Mouse (Mus musculus): ENCODE results near the gene Jak2.

Gene Jak2

DNA sequence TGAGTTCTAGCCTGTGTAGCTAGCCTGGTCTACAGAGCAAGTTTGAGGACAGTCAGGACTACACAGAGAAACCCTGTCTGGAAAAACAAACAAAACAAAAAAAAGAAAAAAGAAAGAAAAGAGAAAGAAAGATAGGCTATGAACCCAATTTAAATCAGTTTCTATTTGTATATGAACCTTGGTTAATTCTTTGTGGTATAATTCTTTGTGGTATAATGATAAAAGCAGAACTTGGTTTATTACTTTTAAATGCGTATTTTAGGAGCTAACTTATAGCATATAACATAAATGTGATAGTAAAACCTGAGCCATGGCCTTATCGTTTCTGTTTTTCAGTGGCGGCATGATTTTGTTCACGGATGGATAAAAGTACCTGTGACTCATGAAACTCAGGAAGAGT is 24.8 kb downstream of the Jak2 start:
- CTCF ChIA-PET: no interaction called here
- POLR2A ChIA-PET: interaction anchor here in 1 of 4 experiments (1.0 kb wide), 1 partner anchor 15 kb away, joined by 4 read pairs; no protein-coding TSS in a partner anchor

DNA sequence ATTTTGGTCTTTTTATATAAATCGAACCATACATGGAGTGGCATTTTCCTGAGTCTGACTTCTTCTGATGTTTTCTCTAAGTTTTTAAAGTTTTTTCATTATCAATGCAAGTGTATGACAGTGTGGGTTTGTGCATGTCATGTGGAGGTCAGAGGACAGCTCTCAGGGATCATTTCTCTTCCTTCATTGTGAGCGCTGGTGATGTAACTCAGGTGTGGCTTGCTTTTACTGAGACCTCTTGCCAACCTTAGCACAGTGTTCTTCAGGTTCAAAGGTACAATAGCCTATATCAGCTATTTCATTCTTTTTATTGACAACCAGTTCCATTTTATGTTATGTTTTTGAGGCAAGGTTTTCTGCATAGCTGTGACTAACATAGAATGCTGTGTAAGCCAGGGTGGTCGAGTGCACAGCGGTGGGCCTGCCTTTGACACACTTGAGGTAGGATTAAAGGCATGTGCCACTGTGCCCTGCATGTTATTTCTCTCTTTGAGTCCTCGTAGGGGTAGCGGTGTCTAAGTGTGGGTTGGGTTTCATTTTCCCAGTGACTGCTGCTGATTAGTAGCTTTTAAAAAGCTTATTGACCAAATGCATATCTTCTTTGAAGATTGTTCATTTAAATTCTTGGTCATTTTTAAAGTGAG is 27.4 kb downstream of the Jak2 start:
- POLR2A ChIA-PET: interaction anchor here in 1 of 4 experiments (0.6 kb wide), 1 partner anchor 286 kb away, joined by 3 read pairs; no protein-coding TSS in a partner anchor
- CTCF ChIA-PET: interaction anchor here in 1 of 4 experiments (0.6 kb wide), 1 partner anchor 316 kb away, joined by 4 read pairs; no protein-coding TSS in a partner anchor

DNA sequence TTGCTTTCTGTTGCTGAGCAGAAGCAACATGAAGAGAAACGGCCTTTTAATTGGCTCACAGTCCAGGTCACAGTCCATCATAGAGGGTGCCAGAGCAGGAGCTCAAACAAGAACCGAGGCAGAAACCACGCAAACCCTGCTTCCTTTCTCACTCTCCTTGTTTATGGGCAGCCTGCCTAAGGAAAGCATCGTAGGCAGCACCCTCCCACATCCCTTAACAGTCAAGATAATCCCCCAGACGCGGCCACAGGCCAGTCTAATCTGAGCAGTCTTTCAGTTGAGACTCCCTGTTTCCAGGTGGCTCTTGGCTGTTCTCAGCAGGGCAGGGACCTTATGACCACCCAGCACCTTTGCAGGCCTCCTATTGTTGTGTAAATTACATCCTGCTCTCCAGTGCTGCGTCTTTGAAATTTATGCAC is 33.8 kb downstream of the Jak2 start:
- ChIA-PET CTCF (interaction anchor here in 2 of 4 experiments (0.6 to 1.2 kb wide), 3 partner anchors 14 to 70 kb away, joined by 3 to 5 read pairs (median 3); no protein-coding TSS in a partner anchor), POLR2A (interaction anchor here in 2 of 4 experiments (0.9 to 2.0 kb wide), 9 partner anchors 9 to 222 kb away, joined by 3 to 10 read pairs (median 4); no protein-coding TSS in a partner anchor)

DNA sequence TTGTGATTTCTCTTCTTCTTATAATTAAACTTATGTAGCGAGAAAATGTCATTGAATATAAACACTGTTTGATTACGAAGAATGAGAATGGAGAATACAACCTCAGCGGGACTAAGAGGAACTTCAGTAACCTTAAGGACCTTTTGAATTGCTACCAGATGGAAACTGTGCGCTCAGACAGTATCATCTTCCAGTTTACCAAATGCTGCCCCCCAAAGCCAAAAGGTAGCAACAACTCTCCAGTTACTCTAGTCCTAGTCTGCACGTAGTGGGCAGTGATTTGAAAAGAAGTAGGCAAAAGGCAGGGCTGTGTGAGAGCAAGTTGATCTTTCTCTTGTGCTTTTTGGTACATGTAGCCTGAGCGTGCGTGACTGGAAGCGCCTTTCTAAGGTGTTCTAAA is 36.2 kb downstream of the Jak2 start:
- POLR2A ChIA-PET: no interaction called here

DNA sequence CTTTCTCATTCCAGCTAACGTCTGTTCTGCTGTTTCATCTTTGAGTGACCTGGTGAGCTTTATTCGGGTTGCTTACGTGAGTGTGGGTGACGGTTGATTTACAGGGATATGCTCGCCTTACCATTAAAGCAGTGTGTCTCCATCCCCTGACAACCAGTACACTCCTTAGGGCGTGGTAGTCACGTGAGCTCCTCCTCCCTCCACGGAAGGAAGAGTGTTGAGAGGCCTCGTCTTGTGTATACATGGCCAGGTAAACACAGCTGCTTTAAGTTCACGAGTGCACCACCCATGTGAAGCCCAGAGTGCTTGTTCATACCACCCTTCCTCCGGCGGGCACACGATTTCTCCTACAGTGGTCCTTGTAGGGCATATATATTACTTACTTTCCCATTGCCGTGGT is 39.9 kb downstream of the Jak2 start:
- POLR2A ChIA-PET: interaction anchor here in 3 of 4 experiments (0.6 to 2.2 kb wide), 5 partner anchors 15 to 730 kb away, joined by 3 to 8 read pairs (median 4); no protein-coding TSS in a partner anchor
- CTCF ChIA-PET: interaction anchor here in 1 of 4 experiments (1.0 kb wide), 1 partner anchor 210 kb away, joined by 4 read pairs; no protein-coding TSS in a partner anchor

More for the DNA sequence above, 36.2 kb downstream of the Jak2 start:
- CTCF ChIA-PET: no interaction called here

DNA sequence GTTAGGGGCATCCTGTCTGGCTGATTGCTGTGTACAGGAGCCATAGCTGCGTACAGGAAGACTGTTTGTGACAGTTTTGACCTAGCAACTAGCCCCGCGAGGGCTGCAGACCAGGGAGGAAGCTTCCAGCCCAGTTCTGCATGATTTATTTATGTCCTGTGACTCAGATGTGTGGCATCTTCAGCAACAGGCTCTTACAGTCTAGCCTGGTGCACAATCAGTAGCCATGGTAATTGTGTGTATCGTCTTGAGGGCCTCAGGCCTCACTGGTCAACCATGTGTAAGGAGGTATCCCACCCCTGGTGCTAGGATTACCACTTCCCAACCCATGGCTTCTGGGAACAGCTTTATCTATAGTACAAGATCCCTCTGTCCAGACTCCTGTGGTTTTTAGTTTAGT is 40.9 kb downstream of the Jak2 start:
- ChIA-PET CTCF (interaction anchor here in 2 of 4 experiments (0.6 to 1.4 kb wide), 3 partner anchors 62 to 209 kb away, joined by 3 to 14 read pairs (median 4); no protein-coding TSS in a partner anchor), POLR2A (interaction anchor here in 3 of 4 experiments (0.6 to 2.2 kb wide), 7 partner anchors 47 to 731 kb away, joined by 3 to 8 read pairs (median 3); no protein-coding TSS in a partner anchor)

DNA sequence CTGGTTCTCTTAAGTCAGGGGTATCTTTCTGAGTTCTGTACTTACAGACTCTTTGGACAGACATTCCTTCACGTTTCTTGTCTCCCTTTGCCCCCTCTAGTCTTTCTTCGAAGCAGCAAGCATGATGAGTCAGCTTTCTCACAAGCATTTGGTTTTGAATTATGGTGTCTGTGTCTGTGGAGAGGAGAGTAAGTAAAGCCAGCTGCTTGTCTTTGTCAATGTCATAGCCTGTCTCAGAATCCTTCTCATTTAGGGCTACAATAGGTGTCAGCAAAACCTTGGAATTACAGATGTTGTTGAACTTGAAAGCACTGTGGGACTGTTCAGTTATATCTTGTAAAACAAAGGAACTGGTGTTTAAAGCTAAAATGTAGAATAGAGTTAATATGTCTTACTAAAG is 43.1 kb downstream of the Jak2 start:
- ChIA-PET CTCF (no interaction called here), POLR2A (interaction anchor here in 2 of 4 experiments (0.9 to 2.6 kb wide), 2 partner anchors 10 to 63 kb away, joined by 3 to 7 read pairs; no protein-coding TSS in a partner anchor)

DNA sequence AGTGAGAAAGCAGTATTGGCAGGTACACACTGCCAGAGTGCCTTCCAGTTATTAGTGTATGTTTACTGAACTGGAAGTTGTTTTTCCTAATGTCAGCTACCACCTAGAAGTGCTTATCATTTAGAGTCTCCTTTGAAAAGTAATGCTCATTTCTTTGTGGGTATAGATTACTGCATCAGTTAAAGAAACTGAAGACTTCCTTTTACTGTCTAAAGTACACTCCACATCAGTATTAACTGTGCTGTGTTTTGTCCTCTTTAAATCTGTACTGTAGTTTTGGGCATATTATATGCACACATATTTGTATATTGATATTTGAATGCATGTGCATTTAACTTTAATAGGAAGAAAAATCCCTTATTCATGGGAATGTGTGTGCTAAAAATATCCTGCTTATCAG is 44.5 kb downstream of the Jak2 start:
- POLR2A ChIA-PET: no interaction called here
- CTCF ChIA-PET: no interaction called here

DNA sequence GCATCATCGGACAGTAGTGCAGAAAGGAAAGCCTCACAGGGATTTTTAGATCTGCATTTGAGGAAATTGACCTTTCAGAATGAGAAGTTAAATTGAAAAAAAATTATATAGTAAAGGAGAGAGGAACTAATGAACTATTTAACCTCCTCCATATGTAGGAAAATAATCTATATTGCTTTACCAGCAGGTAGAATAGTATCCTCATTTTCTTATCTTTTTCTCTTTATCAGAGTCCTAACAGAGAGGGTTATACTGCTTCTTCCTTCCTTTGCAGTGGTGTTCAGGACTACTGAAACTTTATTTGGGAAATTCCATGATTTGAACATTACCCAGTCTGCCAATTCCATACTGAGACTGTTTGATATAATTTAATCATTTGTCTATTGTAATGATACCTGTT is 45.7 kb downstream of the Jak2 start:
- ChIA-PET CTCF (no interaction called here), POLR2A (interaction anchor here in 1 of 4 experiments (0.6 kb wide), 1 partner anchor 195 kb away, joined by 4 read pairs; no protein-coding TSS in a partner anchor)

DNA sequence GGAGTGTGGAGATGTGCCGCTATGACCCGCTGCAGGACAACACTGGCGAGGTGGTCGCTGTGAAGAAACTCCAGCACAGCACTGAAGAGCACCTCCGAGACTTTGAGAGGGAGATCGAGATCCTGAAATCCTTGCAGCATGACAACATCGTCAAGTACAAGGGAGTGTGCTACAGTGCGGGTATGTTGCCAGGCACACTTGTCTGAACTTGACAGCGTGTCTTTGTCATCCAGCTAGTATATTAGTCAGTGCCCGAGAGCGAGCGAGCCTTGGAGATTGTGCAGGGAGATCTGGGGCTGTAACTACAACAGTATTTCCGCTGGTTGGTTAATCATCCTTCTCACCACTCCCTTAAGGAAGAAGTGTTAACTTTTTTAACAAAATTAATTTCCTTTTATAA is 49.3 kb downstream of the Jak2 start:
- ChIA-PET CTCF (interaction anchor here in 1 of 4 experiments (0.5 kb wide), 1 partner anchor 28 kb away, joined by 4 read pairs; no protein-coding TSS in a partner anchor), POLR2A (interaction anchor here in 1 of 4 experiments (0.6 kb wide), 1 partner anchor 614 kb away, joined by 3 read pairs; no protein-coding TSS in a partner anchor)

DNA sequence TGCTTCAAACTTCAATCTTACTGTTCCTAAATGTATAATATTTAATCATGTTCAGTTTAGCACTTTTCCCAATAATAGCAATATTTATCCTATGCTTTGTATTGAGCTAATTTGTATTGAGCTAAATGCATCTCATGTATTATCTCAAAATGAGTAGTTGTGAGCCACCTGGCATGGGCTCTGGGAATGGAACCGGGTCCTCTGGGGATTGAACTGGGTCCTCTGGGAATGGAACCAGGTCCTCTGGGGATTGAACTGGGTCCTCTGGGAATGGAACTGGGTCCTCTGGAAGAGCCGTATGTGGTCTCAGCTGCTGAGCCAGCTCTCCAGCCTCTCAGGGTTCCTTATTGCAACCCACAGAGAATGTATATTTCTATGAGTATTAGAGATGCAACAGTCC is 50.5 kb downstream of the Jak2 start:
- CTCF ChIA-PET: interaction anchor here in 1 of 4 experiments (0.6 kb wide), 1 partner anchor 53 kb away, joined by 3 read pairs; no protein-coding TSS in a partner anchor
- POLR2A ChIA-PET: interaction anchor here in 2 of 4 experiments (0.6 to 1.2 kb wide), 2 partner anchors 258 to 993 kb away, joined by 3 read pairs; no protein-coding TSS in a partner anchor

DNA sequence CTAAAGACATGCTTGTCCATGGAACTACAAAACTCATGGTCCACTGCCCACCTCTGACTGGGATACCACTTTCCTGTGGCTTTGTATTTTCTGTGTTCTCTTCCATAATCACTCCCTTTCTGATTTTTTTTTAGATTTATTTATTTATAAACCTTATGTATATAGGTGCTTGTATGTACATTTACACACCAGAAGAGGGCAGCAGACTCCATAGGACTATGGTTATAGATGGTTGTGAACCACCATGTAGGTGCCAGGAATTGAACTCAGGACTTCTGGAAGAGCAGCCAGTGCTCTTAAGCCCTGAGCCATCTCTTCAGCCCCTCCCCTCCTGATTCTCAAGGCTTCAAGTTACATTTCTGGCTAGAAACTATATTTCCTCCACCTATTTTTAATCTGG is 57.2 kb downstream of the Jak2 start:
- POLR2A ChIA-PET: interaction anchor here in 1 of 4 experiments (0.7 kb wide), 1 partner anchor 221 kb away, joined by 4 read pairs; no protein-coding TSS in a partner anchor
- CTCF ChIA-PET: interaction anchor here in 3 of 4 experiments (0.7 to 2.7 kb wide), 5 partner anchors 46 to 193 kb away, joined by 3 to 20 read pairs (median 4); no protein-coding TSS in a partner anchor

DNA sequence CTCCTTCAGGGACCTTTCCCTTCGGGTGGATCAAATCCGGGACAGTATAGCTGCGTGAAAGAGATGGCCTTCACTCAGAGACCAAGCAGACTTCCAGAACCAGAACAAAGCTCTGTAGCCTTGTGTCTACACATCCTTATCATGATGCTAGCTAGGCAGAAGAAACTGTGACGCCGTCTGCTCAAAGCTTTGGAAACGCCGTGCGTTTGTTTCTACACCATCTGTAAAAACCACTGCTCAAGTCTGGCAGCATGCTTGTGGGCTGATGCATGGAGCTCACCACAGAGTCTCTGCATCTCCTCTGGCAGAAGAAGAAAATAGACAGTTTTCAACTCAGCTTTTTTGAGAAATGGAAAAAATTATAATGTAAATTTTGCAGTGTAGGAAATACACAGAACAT is 60.2 kb downstream of the Jak2 start:
- CTCF ChIA-PET: interaction anchor here in 1 of 4 experiments (0.9 kb wide), 1 partner anchor 44 kb away, joined by 4 read pairs; no protein-coding TSS in a partner anchor
- POLR2A ChIA-PET: interaction anchor here in 2 of 4 experiments (0.8 to 1.0 kb wide), 2 partner anchors 39 to 248 kb away, joined by 3 read pairs; no protein-coding TSS in a partner anchor

DNA sequence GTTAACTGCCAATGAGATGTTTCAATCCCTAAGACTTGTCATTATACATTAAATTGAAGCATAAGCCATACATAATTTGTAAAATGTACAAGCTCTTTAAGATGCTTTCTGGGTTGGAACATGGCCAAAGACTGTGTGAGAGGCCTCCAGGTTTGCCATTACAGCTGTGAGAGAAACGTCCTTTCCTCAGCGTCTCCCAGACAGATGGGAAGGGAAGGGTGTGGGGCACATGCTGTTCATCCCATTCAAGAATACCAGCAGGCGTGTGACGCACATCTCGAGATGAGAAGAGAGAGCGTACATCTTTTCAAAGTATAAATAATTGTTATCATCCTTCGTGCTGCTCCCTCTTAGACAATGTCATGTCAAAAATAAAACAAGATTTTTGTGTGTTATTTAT is 61.0 kb downstream of the Jak2 start:
- CTCF ChIA-PET: no interaction called here
- POLR2A ChIA-PET: no interaction called here

DNA sequence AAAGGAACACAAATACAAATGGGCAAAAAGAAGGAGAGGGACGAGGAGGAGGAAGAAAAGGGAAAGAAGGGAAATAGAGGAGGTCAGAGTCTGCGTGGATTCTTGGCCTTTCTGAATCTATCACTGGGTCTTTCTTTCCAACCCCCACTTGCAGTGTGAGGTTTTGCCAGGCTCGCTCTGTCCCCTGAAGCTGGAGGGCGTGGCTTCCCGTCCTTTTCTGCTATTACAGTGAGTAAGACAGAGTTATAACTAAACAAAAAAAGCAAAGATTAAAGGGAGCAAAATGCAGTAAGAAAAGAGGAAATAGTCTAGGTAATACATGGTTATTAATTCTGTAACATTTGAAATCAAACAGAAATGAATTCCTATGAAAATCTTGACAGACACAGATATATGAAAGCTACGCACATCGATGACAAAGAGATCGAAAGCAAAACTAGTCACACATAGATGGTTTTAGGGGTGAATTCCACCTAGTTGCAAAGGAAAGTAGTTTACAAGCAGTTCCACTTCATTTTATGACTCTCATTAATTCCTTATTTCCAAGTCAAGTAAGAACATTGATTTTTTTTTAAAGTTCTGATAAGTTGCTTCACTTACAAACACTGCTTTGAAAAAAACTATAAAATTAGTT is 71.9 kb downstream of the Jak2 start:
- CTCF ChIA-PET: no interaction called here
- POLR2A ChIA-PET: interaction anchor here in 3 of 4 experiments (0.6 to 1.4 kb wide), 4 partner anchors 18 to 223 kb away, joined by 3 to 4 read pairs (median 3); no protein-coding TSS in a partner anchor

DNA sequence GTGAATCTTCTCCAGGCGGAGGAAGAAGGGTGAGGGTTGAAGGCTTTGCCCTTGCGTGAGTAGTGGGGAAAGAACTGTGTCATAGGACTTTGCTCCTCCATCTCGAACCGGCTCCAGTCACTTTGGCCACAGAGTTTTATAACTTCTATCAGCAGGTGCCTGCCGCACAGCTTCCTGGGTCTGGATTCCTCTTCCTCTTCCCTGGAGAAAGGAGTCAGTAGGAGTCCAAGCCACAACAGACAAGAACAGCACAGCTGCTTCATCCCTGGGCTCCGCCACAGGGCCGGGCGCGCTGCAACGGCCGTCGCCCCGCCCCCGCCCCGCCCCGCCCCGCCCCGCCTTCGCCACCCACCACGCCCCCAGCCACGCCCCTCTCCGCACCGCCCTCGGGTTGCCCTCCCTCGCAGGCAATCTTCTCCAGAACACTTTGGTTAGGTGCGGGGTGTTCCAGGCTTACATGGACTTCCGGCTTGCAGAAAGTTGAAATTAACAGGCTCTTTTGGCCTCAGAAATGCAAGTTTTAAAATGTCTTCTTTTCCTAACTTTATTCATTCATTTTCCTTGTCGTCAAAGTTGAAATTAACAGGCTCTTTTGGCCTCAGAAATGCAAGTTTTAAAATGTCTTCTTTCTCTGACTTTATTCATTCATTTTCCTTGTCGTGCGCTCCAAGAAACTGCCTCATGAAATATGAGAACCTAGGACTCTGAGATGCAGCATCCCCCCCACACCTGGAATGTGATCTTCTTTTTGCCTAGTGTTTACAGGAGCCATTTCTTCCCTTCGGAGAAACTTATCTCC is 73.6 kb downstream of the Jak2 start, which contains the start of gene Insl6:
TSS of gene Insl6 (minus strand) at position 304 of the 799 bp plus-strand sequence.
- CTCF ChIA-PET: interaction anchor here in 1 of 4 experiments (1.5 kb wide), 1 partner anchor 30 kb away, joined by 3 read pairs; no protein-coding TSS in a partner anchor
- POLR2A ChIA-PET: interaction anchor here in 1 of 4 experiments (1.0 to 1.1 kb wide), 5 partner anchors 9 to 261 kb away, joined by 3 to 4 read pairs (median 3); partner anchors contain the start of genes Rcl1 and Rln1

DNA sequence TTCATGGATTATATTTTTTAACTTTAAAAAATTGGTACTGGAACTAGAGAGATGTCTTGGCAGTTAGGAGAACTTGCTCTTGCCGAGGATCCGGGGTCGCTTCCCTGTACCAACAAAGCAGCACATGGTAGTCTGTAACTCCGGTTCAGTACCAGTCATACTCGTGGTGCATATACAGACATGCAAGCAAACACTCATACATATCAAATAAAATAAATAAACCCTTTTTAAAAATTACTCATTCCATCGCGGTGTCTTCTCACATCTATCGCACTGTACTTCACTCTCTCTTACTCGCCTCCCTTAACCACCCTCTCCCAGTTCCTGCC is 74.2 kb downstream of the Jak2 start:
- CTCF ChIA-PET: no interaction called here
- POLR2A ChIA-PET: no interaction called here

DNA sequence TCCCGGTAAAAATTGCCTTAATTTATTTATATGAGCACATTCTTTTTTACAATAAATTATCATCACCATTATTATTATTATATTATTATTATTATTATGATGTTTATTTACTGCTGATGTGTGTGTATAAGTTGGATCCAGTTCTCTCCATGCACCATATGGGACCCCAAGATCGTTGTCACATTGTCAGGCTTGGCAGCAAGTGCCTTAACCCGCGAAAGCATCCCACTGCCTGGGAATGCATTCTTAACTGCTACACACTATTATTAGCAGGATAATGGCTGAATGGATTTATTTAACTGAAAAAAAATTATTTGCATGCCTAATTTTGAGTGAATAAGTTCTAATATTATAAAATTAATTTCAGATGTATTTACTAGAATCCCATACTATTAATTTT is 74.8 kb downstream of the Jak2 start:
- CTCF ChIA-PET: interaction anchor here in 1 of 4 experiments (1.9 kb wide), 1 partner anchor 29 kb away, joined by 8 read pairs; no protein-coding TSS in a partner anchor
- POLR2A ChIA-PET: no interaction called here

All from embryonic stem cell, embryonic (primary cell).